Mouse (Mus musculus): ENCODE measurements around the gene D930048N14Rik.

- TF ChIP-seq ZNF384 (IDR thresholded peaks at IDR 0.05; ENCODE audit: low read depth, low read length), result no peak
- no peak for TF ChIP-seq ZC3H11A (IDR thresholded peaks at IDR 0.05; ENCODE audit: borderline replicate concordance, low read depth, low read length)
- no peak for TF ChIP-seq MAFK (IDR thresholded peaks at IDR 0.05; ENCODE audit: insufficient read depth, low read depth, low read length)
- TF ChIP-seq CHD2 (IDR thresholded peaks at IDR 0.05; ENCODE audit: low read depth, low read length), result no peak
Measured at GRCm38 (mm10) chr11:51650261-51650660, 493 bp upstream of the D930048N14Rik start.
